Mouse (Mus musculus): ENCODE results near the gene Gstcd. TPM values are rescaled to one million over a fixed set of nuclear protein-coding genes. Genes with fewer than 3 reads are reported as not detected.

The Gstcd gene
- total RNA-seq (2022), result 10 to 100 TPM in 3 of 4 experiments, 1 to 10 TPM in 1; 9.8 to 12.9 (median 11.4) TPM

DNA sequence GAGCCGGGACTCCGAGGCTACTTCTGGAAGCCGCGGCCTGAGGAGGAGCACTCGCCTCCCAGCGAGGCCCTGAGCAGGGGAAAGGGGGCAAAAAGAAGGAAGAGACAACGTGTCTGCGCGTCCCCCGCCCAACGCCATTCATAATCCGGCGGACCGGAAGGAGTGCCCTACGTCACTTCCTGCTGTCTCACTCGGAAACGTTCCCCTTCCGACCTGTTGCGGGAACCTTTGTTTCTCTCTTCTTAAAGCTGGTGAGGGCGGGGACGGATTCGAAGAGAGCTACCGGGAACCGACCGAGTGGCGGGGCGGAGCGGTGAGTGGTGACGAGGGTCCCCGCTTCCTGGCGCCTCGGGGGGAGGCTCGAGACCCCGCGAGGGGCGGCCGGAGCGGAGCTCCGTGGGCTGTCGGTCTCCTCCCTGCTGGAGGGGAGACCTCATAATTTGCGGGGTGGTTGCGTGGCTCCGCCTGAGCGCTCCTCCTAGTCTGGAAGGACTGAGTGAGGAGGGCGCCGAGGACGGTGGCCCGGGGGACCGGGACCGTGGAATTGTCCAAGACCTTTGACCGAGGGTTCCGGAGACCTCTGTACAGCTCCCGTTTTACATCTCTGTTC is at the start of gene Gstcd, which contains the start of gene Ints12:
Gene Gstcd (minus strand): TSS at position 370 of the 610 bp plus-strand sequence.
Gene Ints12 (plus strand): TSS at position 177 of the 610 bp plus-strand sequence.
- peak; percentile 88 to 91 for DNase-seq (ENCODE audit: low spot score in 2 of 2)

DNA sequence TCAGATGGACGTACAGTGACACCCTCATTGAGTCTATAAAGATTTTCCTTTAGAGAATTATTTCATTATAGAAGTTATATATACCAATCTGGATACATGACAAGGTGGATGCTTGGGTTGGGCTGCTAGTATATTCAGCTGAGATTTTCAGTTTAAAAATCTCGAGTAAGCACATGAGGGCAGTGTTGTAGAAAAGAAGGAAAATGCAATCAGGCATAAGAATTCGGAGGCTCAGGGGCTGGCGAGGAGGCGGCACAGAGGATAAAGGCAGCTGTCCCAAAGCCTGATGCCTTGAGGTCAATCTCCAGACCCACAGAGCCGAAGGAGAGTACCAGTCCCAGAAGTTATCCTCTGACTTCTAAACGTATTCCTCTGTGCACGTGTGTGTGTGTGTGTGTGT is 40.8 kb upstream of the Gstcd start:
- DNase-seq (ENCODE audit: low spot score in 2 of 2), result no peak

DNA sequence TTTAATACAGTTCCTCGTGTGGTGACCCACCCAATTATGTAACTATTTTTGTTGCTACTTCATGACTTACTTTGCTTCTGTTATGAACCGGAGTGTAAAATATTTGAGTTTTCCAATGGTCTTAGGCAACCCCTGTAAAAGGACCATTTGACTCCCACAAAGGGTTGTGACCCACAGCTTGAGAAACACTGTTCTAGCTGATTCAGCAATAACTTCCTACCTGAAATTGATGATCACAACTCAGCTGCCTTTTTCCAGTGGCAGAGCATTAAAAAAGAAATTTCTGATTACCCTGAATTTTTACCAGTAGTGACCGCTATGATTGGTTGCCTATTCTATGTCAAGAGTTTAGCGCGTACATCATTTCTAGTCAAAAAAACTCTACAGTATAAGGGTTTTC is 39.5 kb upstream of the Gstcd start:
- no peak for DNase-seq (ENCODE audit: low spot score in 2 of 2)

- no peak for DNase-seq (ENCODE audit: low spot score in 2 of 2)
These were observed 21.4 kb upstream of the Gstcd start for GRCm38 (mm10) chr3:133113281-133113680.

- DNase-seq (ENCODE audit: low spot score in 2 of 2), result no peak
These were observed 19.9 kb upstream of the Gstcd start for GRCm38 (mm10) chr3:133111741-133112140.

GRCm38 (mm10) chr3:133109844-133110243 is 18.0 kb upstream of the Gstcd start:
- DNase-seq (ENCODE audit: low spot score in 2 of 2), result no peak

DNA sequence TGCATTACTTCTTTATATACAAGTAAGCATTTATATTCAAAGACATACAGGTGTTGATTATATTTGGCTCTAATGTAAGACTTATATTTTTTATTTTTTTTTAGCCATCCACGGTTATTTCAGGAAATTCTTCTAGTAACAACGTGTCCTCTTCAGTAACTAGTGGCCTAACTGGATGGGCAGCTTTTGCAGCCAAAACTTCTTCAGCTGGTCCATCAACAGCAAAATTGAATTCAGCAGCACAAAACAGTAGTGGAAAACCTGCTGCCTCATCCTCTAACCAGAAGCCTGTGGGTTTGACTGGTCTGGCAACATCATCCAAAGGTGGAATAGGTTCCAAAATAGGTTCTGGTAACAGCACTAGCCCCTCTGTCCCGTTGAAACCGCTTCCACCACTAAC is 16.9 kb upstream of the Gstcd start:
- no peak for DNase-seq (ENCODE audit: low spot score in 2 of 2)

GRCm38 (mm10) chr3:133104436-133104835 is 12.6 kb upstream of the Gstcd start:
- DNase-seq (ENCODE audit: low spot score in 2 of 2), result no peak

DNA sequence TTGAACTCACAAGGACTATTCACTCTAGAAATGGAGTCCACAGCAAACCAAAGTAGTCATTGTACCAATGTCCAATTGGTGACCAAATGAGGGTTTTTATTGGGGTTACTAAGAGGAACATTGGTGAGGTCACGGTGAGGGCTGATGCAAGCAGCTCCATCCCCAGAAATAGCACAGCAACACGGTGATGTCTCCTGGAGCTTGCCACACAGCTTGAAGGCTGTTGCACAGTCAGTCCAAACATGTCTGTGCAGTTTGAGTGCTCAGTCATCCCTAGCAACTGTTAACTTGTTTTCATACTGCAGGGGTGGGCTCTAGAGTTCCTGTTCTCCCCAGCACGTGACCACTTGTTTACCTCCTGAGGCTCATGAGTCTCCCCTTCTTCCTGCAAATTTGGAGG is 11.9 kb upstream of the Gstcd start:
- no peak for DNase-seq (ENCODE audit: low spot score in 2 of 2)

DNA sequence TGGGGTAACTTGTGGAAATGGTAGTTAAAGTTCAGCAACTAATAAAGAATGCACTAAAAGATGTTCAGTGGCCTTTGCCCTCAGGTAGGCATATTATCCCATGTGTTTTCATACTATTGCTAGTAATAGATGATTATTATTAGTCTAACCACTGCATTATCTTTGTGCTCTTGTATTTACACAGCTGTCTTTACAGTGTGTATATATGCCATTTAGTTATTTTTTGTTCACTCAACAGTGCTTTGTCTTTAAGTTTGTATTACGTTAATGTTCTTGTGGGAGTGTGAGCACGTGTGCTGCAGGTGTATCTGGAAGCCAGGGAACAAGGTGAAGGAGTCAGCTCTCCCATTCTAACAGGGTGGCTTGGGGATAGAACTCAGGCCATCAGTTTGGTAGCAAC is 7.1 kb upstream of the Gstcd start:
- DNase-seq (ENCODE audit: low spot score in 2 of 2), result no peak

- no peak for DNase-seq (ENCODE audit: low spot score in 2 of 2)
These were observed 6.5 kb upstream of the Gstcd start for GRCm38 (mm10) chr3:133098336-133098735.

DNA sequence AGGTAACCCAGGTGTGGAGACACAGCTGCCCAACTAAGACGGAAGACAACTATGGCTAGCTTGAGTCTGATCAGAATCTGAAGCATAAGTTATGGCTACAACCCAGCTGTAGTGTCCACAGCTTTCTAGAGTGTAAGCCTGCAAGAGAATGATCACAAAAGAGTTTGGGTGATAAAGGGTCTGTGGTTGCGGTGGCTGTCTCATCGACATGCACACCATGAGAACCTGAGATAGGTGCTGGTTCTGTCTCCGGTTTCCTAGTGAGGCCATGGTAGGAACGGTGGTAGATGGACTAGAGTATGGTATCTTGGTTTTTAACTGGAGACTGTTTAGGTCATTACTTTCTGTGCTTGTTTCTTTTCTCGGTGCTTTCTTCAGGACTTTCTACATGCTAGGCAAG is 6.1 kb upstream of the Gstcd start:
- no peak for DNase-seq (ENCODE audit: low spot score in 2 of 2)

- no peak for DNase-seq (ENCODE audit: low spot score in 2 of 2)
These were observed 2.5 kb upstream of the Gstcd start for GRCm38 (mm10) chr3:133094305-133094704.

DNA sequence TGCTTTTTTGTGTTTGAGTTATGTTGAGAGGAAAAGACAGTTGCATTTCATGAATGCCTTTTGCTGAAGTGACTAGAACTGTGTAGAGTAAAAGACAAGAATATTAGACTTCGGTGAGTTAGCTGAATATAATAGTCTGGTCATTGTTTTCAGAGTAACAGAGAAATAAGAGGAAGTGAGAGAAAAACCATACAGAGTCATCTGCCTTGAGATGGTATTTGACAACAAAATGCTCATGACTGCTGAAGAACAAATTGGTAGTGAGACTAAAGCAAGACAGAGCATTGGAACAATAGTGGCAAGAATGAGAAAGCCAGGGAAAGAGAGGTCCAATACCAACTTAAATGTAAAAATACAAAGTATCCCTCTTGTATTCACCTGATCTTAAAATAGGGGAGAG is 1.1 kb upstream of the Gstcd start:
- no peak for DNase-seq (ENCODE audit: low spot score in 2 of 2)

DNA sequence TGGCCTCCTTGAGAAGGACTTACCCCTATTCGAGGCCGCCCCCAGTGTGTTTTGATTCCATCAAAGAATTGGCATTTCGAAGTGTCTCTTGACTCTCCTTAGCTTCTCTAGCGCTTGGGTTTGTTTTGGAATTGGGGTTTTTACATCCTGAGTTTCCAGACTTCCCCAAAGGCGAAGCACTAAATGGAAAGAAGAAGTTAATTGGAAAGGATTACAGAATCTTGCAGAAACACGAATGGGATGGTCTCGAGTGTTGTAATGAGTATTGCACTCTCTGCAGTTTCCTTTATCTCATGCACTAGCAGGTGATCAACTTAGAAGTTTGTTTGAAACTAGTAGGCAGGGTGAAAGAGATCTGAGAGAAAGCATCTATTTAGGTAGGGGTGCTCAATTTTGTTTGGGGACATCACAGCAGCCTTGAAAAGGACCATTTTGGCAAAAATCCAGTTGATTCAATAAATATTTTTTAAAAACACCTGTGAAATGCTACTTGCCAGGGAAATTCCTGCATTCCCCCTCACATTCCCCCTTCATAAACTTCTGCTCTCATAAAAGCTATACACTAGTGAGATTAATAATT is 531 bp upstream of the Gstcd start:
- DNase-seq (ENCODE audit: low spot score in 2 of 2), result no peak

- peak in 1 of 2 experiments; percentile 39 for DNase-seq (ENCODE audit: low spot score in 2 of 2)
These were observed 641 bp downstream of the Gstcd start for GRCm38 (mm10) chr3:133091121-133091663.

DNA sequence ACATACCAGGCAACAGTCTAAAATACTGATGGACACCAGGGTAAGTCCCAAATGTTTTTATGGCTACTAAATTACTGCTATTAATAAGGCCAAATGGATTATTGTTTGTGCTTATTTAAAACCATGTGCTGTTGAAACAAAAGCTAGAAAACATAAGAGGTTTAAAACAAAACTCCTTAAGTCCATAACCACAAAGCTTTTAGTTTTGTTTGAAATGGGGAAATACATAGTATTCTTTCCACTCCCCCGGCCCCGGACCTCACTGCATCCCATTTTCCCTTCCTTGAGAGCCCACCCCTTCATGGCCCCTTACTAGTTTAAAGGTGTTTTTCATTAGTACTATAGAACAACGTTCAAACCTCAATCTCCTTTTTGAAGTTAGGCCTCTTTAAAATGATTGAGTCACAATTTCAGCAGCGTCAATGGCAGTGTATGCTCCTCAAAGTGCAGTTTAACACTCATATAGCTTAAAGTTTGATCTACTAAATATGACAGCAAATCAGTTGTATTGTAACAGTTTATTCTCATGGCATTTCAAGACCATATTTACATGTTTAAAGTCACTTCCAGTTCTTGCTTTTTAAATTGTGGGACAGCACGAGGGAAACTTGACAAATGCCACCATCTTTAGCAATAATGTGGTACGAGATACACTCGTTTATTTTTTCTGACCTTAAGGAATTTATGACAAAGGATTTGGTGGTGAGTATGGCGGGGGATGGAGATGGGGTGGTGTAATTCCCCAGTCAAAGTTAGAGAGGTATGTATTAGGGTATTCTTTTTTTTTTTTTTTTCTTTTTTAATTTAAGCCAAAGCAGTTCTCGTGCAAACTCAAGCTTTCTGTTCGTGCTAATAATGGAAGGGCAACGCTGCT is 1.3 kb downstream of the Gstcd start:
- no peak for DNase-seq (ENCODE audit: low spot score in 2 of 2)

GRCm38 (mm10) chr3:133085858-133086257 is 6.0 kb downstream of the Gstcd start:
- DNase-seq (ENCODE audit: low spot score in 2 of 2), result no peak

DNA sequence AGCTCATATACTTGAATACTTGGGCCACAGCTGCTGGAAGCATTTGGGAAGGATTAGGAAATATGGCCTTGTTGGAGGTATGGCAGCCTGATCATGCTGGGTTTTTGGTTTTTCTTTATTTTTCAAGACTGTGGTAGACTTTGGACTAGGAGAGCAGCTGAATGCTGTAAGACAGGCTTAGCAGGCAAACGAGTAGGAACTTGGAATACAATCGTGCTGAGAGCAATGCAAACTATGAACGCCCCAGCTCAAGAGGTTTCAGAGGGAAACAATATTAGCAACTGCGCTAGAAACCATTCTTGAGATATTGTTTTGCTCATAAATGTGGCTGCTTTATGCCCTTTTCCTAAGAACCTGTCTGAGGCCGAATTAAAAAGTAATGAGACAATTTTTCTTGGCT is 9.1 kb downstream of the Gstcd start:
- no peak for DNase-seq (ENCODE audit: low spot score in 2 of 2)

DNA sequence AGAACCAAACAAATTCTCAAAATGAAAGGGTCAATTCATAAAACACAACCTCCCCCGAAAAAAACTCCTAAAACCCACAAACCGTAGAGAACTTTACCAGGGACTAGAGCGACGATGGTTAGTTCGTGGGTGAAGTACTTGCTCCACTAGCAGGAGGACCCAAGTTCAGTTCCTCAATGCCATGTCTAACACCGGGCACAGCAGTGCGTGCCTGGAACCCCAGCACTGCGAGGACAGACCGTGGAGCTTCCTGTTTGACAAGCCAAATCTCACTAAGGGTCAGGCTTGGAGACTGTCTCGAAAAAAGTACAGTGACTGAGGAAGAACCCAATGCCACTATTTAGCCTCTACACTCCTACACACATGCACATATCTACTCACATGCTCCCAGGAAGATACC is 16.3 kb downstream of the Gstcd start:
- no peak for DNase-seq (ENCODE audit: low spot score in 2 of 2)

DNA sequence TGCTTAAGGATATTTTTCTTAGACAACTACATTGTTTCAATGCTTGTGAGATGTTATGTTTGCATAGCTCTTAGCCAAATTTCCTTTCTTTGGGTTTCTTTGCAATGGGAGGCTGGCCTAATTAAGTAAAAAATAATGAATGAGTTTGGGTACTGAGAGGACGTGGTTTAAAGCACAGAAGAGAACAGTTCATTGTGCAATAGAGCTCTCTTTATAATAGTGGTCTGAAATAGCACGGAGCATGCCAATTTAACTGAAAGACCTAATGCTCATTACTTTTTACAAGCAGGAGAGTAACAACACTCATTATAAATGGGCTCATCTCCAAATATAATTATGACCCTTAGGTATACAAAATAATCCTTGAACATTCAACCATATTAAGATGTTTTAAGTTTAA is 39.8 kb downstream of the Gstcd start:
- DNase-seq (ENCODE audit: low spot score in 2 of 2), result no peak

- DNase-seq (ENCODE audit: low spot score in 2 of 2), result no peak
These were observed 58.6 kb downstream of the Gstcd start for GRCm38 (mm10) chr3:133033145-133033755.

Data from left cerebral cortex, adult 8-10 months (tissue).